Mouse (Mus musculus): ENCODE results near the gene St6gal1.

St6gal1 gene

DNA sequence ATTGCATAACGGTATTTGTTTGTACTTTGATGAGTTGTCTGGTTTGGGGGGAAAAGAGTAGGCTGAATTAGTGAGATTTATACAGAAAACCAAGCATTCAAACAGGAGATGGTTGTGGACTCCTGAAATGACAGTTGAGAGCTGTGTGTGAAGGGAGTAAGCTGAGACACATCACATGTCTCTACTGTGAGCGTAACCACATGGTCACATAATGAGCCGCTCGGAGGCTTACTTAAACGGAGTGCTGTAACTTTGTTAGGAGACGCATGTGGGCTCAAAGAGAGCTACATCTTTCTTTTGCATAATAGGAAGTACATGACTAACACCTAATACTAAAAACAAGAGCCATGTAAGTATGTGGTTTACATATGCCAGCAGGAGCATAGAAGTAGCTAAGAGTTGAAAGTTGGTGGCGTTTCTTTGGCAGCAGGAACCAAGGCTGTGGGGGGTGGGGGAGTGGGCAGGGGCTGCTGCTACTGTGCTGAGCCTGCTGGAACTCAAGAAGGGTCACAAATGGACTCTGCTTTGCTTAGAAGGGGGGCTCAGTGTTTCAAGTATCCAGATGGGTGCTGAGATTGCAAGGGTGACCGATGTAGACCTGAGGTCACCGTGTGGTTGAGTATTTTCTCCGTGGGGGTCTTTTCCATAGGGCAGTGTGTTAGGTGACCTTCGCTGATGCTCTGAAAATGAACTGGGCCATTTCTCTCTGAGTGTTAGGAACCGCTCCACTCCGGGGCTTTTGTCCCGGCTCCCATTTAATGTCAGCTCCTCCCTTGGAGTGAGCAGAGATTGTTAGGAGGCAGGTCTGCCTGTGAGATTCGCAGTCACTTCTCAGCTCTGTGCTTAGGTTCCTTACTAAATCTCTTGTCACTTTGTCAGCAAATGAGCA lies 26.3 kb downstream of the St6gal1 start:
- DNase-seq (ENCODE audit: low read depth, low spot score), result no peak

GRCm38 (mm10) chr16:23251445-23251773 lies 26.9 kb downstream of the St6gal1 start:
- DNase-seq (ENCODE audit: low read depth, low spot score), result no peak

DNA sequence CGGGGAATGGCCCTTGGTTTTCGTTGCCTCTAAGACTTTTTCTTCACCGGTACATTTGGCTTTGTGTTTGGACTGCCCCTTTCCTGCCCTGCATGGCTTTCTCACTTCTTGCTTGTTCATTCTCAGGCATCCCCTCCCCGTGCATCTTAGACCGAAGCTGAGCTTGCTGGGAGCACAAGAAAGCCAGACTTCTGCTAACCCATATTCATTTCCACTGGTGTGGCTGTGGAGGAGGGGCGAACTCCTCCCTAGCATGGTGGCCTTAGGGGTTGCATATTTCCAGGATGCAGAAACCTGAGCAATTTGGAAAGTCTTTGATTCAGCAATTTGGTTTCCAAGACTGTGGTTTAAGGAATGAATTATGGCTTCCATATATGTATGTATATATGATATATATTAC lies 29.1 kb downstream of the St6gal1 start:
- DNase-seq (ENCODE audit: low read depth, low spot score), result no peak

DNA sequence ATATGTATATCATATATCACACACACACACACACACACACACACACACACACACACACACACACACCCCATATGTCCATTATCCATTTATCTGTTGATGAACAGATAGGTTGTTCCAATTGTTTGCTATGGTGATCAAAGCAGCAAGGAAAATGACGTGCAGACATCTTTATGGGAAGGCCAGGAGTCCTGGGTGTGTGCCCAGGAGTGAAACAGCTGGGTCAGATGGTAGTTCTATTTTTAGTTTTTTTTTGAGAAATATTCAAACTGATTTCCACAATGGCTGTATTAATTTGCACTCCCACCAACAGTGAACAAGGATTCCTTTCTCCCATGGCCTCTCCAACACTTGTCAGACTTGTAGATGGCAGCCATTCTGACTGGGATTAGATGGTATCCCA lies 29.5 kb downstream of the St6gal1 start:
- DNase-seq (ENCODE audit: low read depth, low spot score), result no peak

GRCm38 (mm10) chr16:23256638-23257037 lies 32.1 kb downstream of the St6gal1 start:
- no peak for DNase-seq (ENCODE audit: low read depth, low spot score)

GRCm38 (mm10) chr16:23258429-23258822 lies 33.9 kb downstream of the St6gal1 start:
- DNase-seq (ENCODE audit: low read depth, low spot score), result no peak

GRCm38 (mm10) chr16:23258823-23259457 lies 34.4 kb downstream of the St6gal1 start:
- DNase-seq (ENCODE audit: low read depth, low spot score), result no peak

- DNase-seq (ENCODE audit: low read depth, low spot score), result no peak
Measured at GRCm38 (mm10) chr16:23259580-23259979, 35.0 kb downstream of the St6gal1 start.

GRCm38 (mm10) chr16:23262131-23262768 lies 37.7 kb downstream of the St6gal1 start:
- DNase-seq (ENCODE audit: low read depth, low spot score), result no peak

DNA sequence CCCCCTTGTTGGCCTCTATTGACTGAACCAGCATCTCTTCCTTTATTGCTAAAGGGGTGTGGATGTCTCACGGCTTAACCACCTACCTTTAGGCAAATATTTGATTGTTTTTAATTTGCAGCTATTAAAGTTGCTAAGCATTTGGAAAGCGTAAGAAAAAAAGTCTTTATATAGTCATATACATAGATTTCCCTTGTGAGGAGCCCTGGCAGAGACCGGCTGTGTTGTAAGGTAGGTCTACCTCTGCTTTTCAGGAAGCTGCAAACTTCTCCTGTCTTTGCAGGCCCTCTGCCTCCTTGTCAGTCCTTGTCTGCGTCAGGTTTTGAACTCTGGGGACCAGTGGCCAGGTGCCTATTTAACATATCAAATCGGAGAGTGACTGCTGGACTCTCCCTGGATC lies 38.3 kb downstream of the St6gal1 start:
- DNase-seq (ENCODE audit: low read depth, low spot score), result no peak

DNA sequence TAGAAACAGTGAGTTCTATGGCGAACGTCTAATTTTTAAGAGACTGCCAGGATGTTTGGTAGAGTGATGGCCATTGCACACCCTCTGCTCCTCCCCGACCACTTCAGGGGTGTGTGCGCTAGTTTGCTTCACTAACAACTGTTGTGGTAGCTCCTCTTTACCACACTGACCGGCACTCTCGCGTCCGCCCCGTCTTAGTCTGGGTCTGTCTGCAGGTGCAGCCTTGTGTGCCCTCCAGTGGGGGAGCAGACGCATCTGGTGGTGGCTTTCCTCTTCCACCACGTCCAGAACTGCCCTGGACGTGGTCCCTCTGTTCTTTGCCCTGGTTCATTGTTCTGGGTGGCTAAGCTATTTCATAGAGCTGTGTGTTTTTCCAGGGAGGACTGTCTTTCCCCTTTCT lies 40.5 kb downstream of the St6gal1 start:
- DNase-seq (ENCODE audit: low read depth, low spot score), result no peak

GRCm38 (mm10) chr16:23265481-23265880 lies 40.9 kb downstream of the St6gal1 start:
- no peak for DNase-seq (ENCODE audit: low read depth, low spot score)

DNA sequence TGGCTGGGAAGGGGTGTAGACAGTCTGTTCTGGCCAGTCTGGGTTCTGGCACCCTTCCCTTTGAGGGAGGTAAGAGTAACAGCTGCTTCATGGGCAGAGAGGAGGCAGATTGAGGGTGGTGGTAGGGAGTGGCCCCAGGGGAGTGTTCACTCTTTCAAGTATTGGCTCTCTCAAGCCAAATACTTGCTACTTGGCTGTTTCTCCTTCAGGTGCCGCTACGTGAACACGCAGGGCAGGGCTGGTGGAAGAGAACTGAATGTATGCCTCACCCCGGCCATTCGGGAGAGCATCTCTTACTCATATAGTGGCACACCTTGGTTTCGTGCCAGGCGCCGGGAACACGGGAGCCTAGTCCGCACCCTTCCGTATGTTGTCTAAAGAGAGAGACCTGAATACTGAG lies 41.8 kb downstream of the St6gal1 start:
- DNase-seq (ENCODE audit: low read depth, low spot score), result no peak

GRCm38 (mm10) chr16:23266896-23267295 lies 42.4 kb downstream of the St6gal1 start:
- no peak for DNase-seq (ENCODE audit: low read depth, low spot score)

- DNase-seq (ENCODE audit: low read depth, low spot score), result no peak
Measured at GRCm38 (mm10) chr16:23268231-23268630, 43.7 kb downstream of the St6gal1 start.

DNA sequence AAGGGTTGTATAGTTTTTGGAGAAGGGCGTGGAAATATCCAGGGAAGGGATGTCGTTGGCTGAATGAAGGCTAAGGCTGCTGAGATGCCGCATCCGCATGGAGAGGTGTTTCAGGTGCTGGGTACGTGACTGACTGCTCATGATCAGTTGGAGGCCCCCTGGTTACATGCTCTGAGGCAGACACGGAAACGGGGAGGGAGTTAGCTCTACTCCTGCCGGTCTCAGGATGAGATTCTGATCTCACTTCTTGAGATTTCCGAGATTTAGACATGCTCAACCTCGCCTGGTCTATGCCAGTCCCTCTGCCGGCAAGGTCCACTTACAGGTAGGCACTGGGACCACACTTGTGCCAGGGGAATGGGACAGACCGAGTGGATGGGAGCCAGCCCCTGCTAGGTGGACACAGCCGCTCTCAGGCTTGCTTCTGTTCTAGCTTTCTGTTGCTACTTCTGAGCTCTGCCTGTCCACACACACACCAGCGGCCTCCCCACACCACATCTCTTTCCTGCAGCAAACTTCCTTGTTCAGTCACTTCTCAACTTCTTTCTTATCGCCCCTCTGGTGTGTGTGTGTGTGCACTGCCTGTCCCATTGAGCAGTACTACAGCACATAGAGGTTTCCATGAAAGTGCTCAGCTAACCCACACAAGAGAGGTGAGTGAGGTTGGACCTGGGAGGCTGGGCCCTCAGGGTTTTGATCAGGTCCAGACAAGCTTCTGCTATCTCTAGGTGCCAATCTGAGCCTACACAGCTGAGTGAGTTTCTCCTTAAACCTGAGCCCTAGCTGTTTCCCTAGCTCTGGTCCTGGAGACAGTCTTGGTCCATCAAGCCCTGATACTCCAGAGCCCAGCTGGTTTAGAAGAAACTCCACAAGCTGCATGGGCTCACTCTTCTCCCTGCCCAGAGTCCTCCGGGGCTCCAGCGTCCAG lies 44.8 kb downstream of the St6gal1 start:
- DNase-seq (ENCODE audit: low read depth, low spot score), result no peak

- no peak for DNase-seq (ENCODE audit: low read depth, low spot score)
Measured at GRCm38 (mm10) chr16:23269984-23270912, 45.7 kb downstream of the St6gal1 start.

DNA sequence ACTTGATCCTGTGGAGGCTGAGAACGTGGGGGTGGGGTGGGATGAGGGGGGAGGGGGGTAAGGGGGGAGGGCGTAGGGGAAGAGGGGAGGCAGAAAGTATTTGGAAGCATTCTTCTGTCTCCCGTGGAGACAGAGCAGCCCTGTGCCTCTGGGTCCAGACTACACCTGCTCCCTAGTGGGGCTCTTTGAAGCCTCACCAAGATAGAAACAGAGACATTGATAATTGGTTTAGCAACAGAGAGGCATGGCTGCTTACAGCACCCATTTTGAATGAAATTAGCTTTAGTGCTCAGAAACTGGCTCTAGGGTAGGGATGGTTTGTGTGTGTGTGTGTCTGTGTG lies 46.3 kb downstream of the St6gal1 start:
- DNase-seq (ENCODE audit: low read depth, low spot score), result no peak

DNA sequence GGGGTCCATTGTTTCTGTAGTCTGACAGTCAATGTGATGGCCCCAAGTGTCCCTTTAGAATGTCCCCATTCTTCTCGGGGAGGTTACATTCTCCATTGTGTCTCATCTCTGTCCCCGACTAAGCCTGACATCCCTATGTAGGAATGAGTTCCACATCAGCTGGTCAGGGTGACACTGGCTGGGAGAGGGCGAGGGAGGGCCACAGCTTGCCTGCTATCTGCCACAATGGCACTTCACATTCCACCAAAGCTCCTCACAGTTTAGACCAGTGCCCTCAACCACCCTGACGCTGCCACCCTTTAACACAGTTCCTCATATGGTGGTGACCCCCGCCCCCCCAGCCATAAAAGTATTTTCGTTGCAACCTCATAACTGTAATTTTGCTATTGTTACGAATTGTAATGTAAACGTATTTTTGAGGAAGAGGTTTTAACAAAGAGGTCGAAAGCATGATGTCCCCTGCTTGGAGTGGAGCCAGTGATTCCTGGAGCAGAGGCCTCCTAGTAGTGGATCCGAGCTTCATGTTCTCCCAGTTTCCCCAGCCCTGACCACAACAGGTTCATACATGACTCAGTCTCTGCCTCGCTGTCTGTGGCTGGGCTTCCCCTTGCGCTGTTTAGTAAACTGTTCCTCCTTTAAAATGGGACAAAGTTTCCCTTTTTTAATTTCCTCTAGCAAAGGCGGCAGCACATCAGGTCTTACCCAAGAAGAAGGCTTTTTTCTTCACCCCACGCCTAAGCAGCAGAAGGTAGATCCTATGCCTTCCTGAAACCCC lies 47.4 kb downstream of the St6gal1 start:
- DNase-seq (ENCODE audit: low read depth, low spot score), result no peak
